Mouse (Mus musculus) kidney, adult 2 months (tissue): ENCODE results near the gene Ifi207.

Experiments
- CTCF ChIP-seq: fragments of 200-500 bp; conservative IDR thresholded peaks from 2 replicates; pipeline ENCODE4 v1.5.1; 2011; ENCODE audit warnings: low read depth, mild to moderate bottlenecking, control low read depth, low read length, moderate library complexity, mixed read lengths; ENCODE audit not compliant: insufficient read depth, insufficient read length
- POLR2A ChIP-seq: fragments of 200-500 bp; IDR thresholded peaks from one replicate; pipeline ENCODE4 v1.6.1; 2011; ENCODE audit warnings: low read depth, low read length, control low read depth

GRCm38 (mm10) chr1:173740537-173740936, 1.0 kb downstream of the Ifi207 start:
- TF ChIP-seq POLR2A (no peak), CTCF (no peak)
